Mouse (Mus musculus): ENCODE results near the gene Rps27rt. TPM values are rescaled to one million over a fixed set of nuclear protein-coding genes. Genes with fewer than 3 reads are reported as not detected.

The Rps27rt gene
- polyA plus RNA-seq, 1 experiment from 2014 or later, result 295 TPM

Other genes with a start within 250 kb of the Rps27rt start
- gene Cmtm7, start 200.9 kb downstream of the Rps27rt start, polyA plus RNA-seq (2014; fragmentation: Nextera tagmentation; extraction: Ambion mirVana), result 66.1 and 77.8 TPM in 2 replicates
- 22.1 and 29.3 TPM in 2 replicates for gene Cmtm8, start 138.6 kb downstream of the Rps27rt start, polyA plus RNA-seq (2014; fragmentation: Nextera tagmentation; extraction: Ambion mirVana)
- 9.8 and 10.7 TPM in 2 replicates for gene Gpd1l, start 48.8 kb downstream of the Rps27rt start, polyA plus RNA-seq (2014; fragmentation: Nextera tagmentation; extraction: Ambion mirVana)
- gene Osbpl10, start 4.2 kb downstream of the Rps27rt start, polyA plus RNA-seq (2014; fragmentation: Nextera tagmentation; extraction: Ambion mirVana), result 1.1 and 1.6 TPM in 2 replicates

Measured in hindbrain, embryonic 11.5 days (tissue).